Mouse (Mus musculus): ENCODE results near the gene Gm4792. TPM values are rescaled to one million over a fixed set of nuclear protein-coding genes. Genes with fewer than 3 reads are reported as not detected.

Gene Gm4792
- polyA plus RNA-seq (2015; fragmentation: Nextera tagmentation; extraction: Ambion mirVana): 0.35 and 0.45 TPM in 2 replicates

- WGBS: 81% methylated on average over 3 of the region's 3 CpGs
- Histone ChIP-seq H3K9me3 (no peaks in the 10 kb centered on the region), H3K4me1 (replicated peaks) (peaks cover 27% of the 10 kb centered on the region), H3K36me3 (no peaks in the 10 kb centered on the region), H3K9ac (no peak within 1 kb of the TSS), H3K4me2 (no peak within 1 kb of the TSS), H3K27ac (no peak within 1 kb of the TSS), H3K27me3 (no peaks in the 10 kb centered on the region), H3K4me3 (no peak within 1 kb of the TSS)
- no peak for ATAC-seq (ENCODE audit: low FRiP score)
Observed at GRCm38 (mm10) chr10:94298471-94298870, at the start of gene Gm4792. TSS of gene Gm4792 (minus strand) at chr10:94298703.

- Histone ChIP-seq H3K9ac (no peak overlapping the region), H3K4me1 (replicated peaks) (peaks cover 10% of the 10 kb centered on the region; the same call in 1 of the 2 replicates), H3K27me3 (no peaks in the 10 kb centered on the region), H3K9me3 (no peaks in the 10 kb centered on the region), H3K36me3 (no peaks in the 10 kb centered on the region), H3K4me2 (no peak overlapping the region), H3K4me3 (no peak overlapping the region), H3K27ac (no peak overlapping the region)
- WGBS: 96% methylated on average over 10 of the region's 10 CpGs
- ATAC-seq (ENCODE audit: low FRiP score): no peak
Observed at GRCm38 (mm10) chr10:94347959-94348358, 49.5 kb upstream of the Gm4792 start.

- Histone ChIP-seq H3K27ac (no peak overlapping the region), H3K27me3 (no peaks in the 10 kb centered on the region), H3K9ac (no peak overlapping the region), H3K9me3 (no peaks in the 10 kb centered on the region), H3K4me3 (no peak overlapping the region), H3K4me2 (no peak overlapping the region), H3K36me3 (no peaks in the 10 kb centered on the region), H3K4me1 (replicated peaks) (peaks cover 10% of the 10 kb centered on the region; the same call in 1 of the 2 replicates)
- WGBS: 73% methylated on average over 10 of the region's 10 CpGs
- ATAC-seq (ENCODE audit: low FRiP score): no peak
Observed at GRCm38 (mm10) chr10:94347296-94347695, 48.8 kb upstream of the Gm4792 start.

GRCm38 (mm10) chr10:94346596-94346995 is 48.1 kb upstream of the Gm4792 start:
- Histone ChIP-seq H3K4me2 (no peak overlapping the region), H3K9ac (no peak overlapping the region), H3K36me3 (no peaks in the 10 kb centered on the region), H3K27me3 (no peaks in the 10 kb centered on the region), H3K4me3 (no peak overlapping the region), H3K4me1 (replicated peaks) (peaks cover 10% of the 10 kb centered on the region; the same call in 1 of the 2 replicates), H3K9me3 (no peaks in the 10 kb centered on the region), H3K27ac (no peak overlapping the region)
- no peak for ATAC-seq (ENCODE audit: low FRiP score)
- WGBS: 96% methylated on average over 7 of the region's 7 CpGs

- WGBS: 91% methylated on average over 7 of the region's 7 CpGs
- no peaks in the 10 kb centered on the region for H3K9me3 ChIP-seq
- H3K4me2 ChIP-seq: no peak overlapping the region
- ATAC-seq (ENCODE audit: low FRiP score): no peak
- H3K27me3 ChIP-seq: no peaks in the 10 kb centered on the region
- H3K27ac ChIP-seq: no peak overlapping the region
- H3K4me1 ChIP-seq (replicated peaks): peaks cover 7% of the 10 kb centered on the region; the same call in 1 of the 2 replicates
- no peak overlapping the region for H3K9ac ChIP-seq
- H3K36me3 ChIP-seq: no peaks in the 10 kb centered on the region
- H3K4me3 ChIP-seq: no peak overlapping the region
Observed at GRCm38 (mm10) chr10:94345509-94346252, 47.2 kb upstream of the Gm4792 start.

GRCm38 (mm10) chr10:94344631-94345417 is 46.3 kb upstream of the Gm4792 start:
- H3K27ac ChIP-seq: no peak overlapping the region
- no peaks in the 10 kb centered on the region for H3K4me1 ChIP-seq (replicated peaks)
- H3K9ac ChIP-seq: no peak overlapping the region
- H3K4me2 ChIP-seq: no peak overlapping the region
- no peaks in the 10 kb centered on the region for H3K27me3 ChIP-seq
- ATAC-seq (ENCODE audit: low FRiP score): no peak
- no peaks in the 10 kb centered on the region for H3K36me3 ChIP-seq
- no peak overlapping the region for H3K4me3 ChIP-seq
- H3K9me3 ChIP-seq: no peaks in the 10 kb centered on the region
- 57% methylated on average over 22 of the region's 22 CpGs for WGBS

- Histone ChIP-seq H3K4me3 (no peak overlapping the region), H3K9me3 (no peaks in the 10 kb centered on the region), H3K36me3 (no peaks in the 10 kb centered on the region), H3K9ac (no peak overlapping the region), H3K27ac (no peak overlapping the region), H3K4me1 (replicated peaks) (no peaks in the 10 kb centered on the region), H3K27me3 (no peaks in the 10 kb centered on the region), H3K4me2 (no peak overlapping the region)
- WGBS: 91% methylated on average over 7 of the region's 7 CpGs
- ATAC-seq (ENCODE audit: low FRiP score): no peak
Observed at GRCm38 (mm10) chr10:94343581-94343980, 45.1 kb upstream of the Gm4792 start.

- Histone ChIP-seq H3K9me3 (no peaks in the 10 kb centered on the region), H3K4me3 (no peak overlapping the region), H3K4me1 (replicated peaks) (no peaks in the 10 kb centered on the region), H3K4me2 (no peak overlapping the region), H3K27ac (no peak overlapping the region), H3K9ac (no peak overlapping the region), H3K27me3 (no peaks in the 10 kb centered on the region), H3K36me3 (no peaks in the 10 kb centered on the region)
- ATAC-seq (ENCODE audit: low FRiP score): no peak
- 68% methylated on average over 7 of the region's 7 CpGs for WGBS
Observed at GRCm38 (mm10) chr10:94342256-94342655, 43.8 kb upstream of the Gm4792 start.

- 70% methylated on average over 17 of the region's 17 CpGs for WGBS
- ATAC-seq (ENCODE audit: low FRiP score): no peak
- no peak overlapping the region for H3K4me3 ChIP-seq
- H3K27me3 ChIP-seq: no peaks in the 10 kb centered on the region
- no peaks in the 10 kb centered on the region for H3K36me3 ChIP-seq
- H3K4me1 ChIP-seq (replicated peaks): no peaks in the 10 kb centered on the region
- H3K27ac ChIP-seq: no peak overlapping the region
- H3K9me3 ChIP-seq: no peaks in the 10 kb centered on the region
- no peak overlapping the region for H3K9ac ChIP-seq
- H3K4me2 ChIP-seq: peak overlapping the region; percentile 21; the same call in 1 of the 2 replicates
Observed at GRCm38 (mm10) chr10:94341501-94341900, 43.0 kb upstream of the Gm4792 start.

GRCm38 (mm10) chr10:94336071-94336470 is 37.6 kb upstream of the Gm4792 start:
- peaks cover 6% of the 10 kb centered on the region for H3K4me1 ChIP-seq (replicated peaks)
- 95% methylated on average over 6 of the region's 6 CpGs for WGBS
- H3K9ac ChIP-seq: no peak overlapping the region
- H3K27me3 ChIP-seq: no peaks in the 10 kb centered on the region
- no peaks in the 10 kb centered on the region for H3K36me3 ChIP-seq
- H3K4me2 ChIP-seq: no peak overlapping the region
- no peaks in the 10 kb centered on the region for H3K9me3 ChIP-seq
- H3K4me3 ChIP-seq: no peak overlapping the region
- no peak for ATAC-seq (ENCODE audit: low FRiP score)
- no peak overlapping the region for H3K27ac ChIP-seq

- H3K4me3 ChIP-seq: no peak overlapping the region
- H3K36me3 ChIP-seq: no peaks in the 10 kb centered on the region
- no peak overlapping the region for H3K27ac ChIP-seq
- no peaks in the 10 kb centered on the region for H3K9me3 ChIP-seq
- no peaks in the 10 kb centered on the region for H3K27me3 ChIP-seq
- WGBS: 70% methylated on average over 10 of the region's 10 CpGs
- no peak overlapping the region for H3K9ac ChIP-seq
- ATAC-seq (ENCODE audit: low FRiP score): no peak
- H3K4me1 ChIP-seq (replicated peaks): peaks cover 8% of the 10 kb centered on the region
- H3K4me2 ChIP-seq: no peak overlapping the region
Observed at GRCm38 (mm10) chr10:94335047-94335446, 36.5 kb upstream of the Gm4792 start.

- Histone ChIP-seq H3K4me2 (no peak overlapping the region), H3K4me1 (replicated peaks) (peaks cover 13% of the 10 kb centered on the region), H3K36me3 (no peaks in the 10 kb centered on the region), H3K9me3 (no peaks in the 10 kb centered on the region), H3K27ac (no peak overlapping the region), H3K27me3 (no peaks in the 10 kb centered on the region), H3K4me3 (no peak overlapping the region), H3K9ac (no peak overlapping the region)
- no peak for ATAC-seq (ENCODE audit: low FRiP score)
- 90% methylated on average over 8 of the region's 8 CpGs for WGBS
Observed at GRCm38 (mm10) chr10:94333328-94333727, 34.8 kb upstream of the Gm4792 start.
